Mouse (Mus musculus) embryonic fibroblast, embryonic 13.5 days (primary cell): Measurements from ENCODE around the gene Map2k1.

Experiments
- CTCF ChIP-seq: IDR thresholded peaks from 2 replicates; pipeline ENCODE4 v1.5.1; 2011; ENCODE audit warnings: mild to moderate bottlenecking, control low read depth, low read length, moderate library complexity, borderline replicate concordance; ENCODE audit not compliant: insufficient read depth
- POLR2A ChIP-seq: IDR thresholded peaks from 2 replicates; pipeline ENCODE4 v1.6.1; 2011; ENCODE audit warnings: low read depth, mild to moderate bottlenecking, control low read depth, low read length, moderate library complexity

- TF ChIP-seq CTCF (no peak), POLR2A (no peak)
Measured at GRCm38 (mm10) chr9:64217887-64218286, 35.5 kb downstream of the Map2k1 start.
